ENCODE assay signal across 24 mouse cellular contexts in genomic region chr4:49099448-49099847, GRCm38 (mm10). TPM values are rescaled to one million over a fixed set of nuclear protein-coding genes. Genes with fewer than 3 reads are reported as not detected.
A peak's percentile ranks its signal among the peaks of the same experiment; 100 is the strongest.
DNase-seq lines count a peak whose midpoint lies in the region; ATAC-seq and TF ChIP-seq lines count a peak whose summit lies in the region.
"Had no signal": no experiment of that assay in that cellular context is flagged by ENCODE, and none has a peak within 500 bp of the region (broad histone marks: within the 10 kb centered on the region; RNA-seq: fewer than 3 reads in every experiment).

No protein-coding gene starts in this region.

- TF ChIP-seq EP300 in liver, postnatal 0 days (IDR thresholded peaks at IDR 0.05; ENCODE audit: low read depth) = no peak

- TF ChIP-seq POLR2A in kidney, adult 2 months (IDR thresholded peaks at IDR 0.05; ENCODE audit: low read depth, low read length) = no peak

- H3K36me3 ChIP-seq in kidney, adult 2 months (ENCODE audit: control insufficient read depth, insufficient read depth, low read length) = no peaks in the 10 kb centered on the region
- no peaks in the 10 kb centered on the region for H3K36me3 ChIP-seq in kidney, embryonic 15.5 days
- no peaks in the 10 kb centered on the region for H3K36me3 ChIP-seq in liver, postnatal 0 days (replicated peaks; ENCODE audit: insufficient read depth, low read length)
- H3K36me3 ChIP-seq: embryonic facial prominence, embryonic 10.5 days; embryonic facial prominence, embryonic 12.5 days; forebrain, embryonic 15.5 days; G1E had no signal

- no peak overlapping the region for H3K9ac ChIP-seq in kidney, embryonic 15.5 days
- H3K9ac ChIP-seq in liver, postnatal 0 days (replicated peaks) = no peak overlapping the region
- H3K9ac ChIP-seq: embryonic facial prominence, embryonic 12.5 days; forebrain, embryonic 13.5 days; forebrain, embryonic 15.5 days had no signal

- H3K4me2 ChIP-seq in kidney, embryonic 15.5 days = no peak overlapping the region
- H3K4me2 ChIP-seq in liver, postnatal 0 days (ENCODE audit: low read depth, low read length) = no peak overlapping the region
- H3K4me2 ChIP-seq: embryonic facial prominence, embryonic 12.5 days; forebrain, embryonic 13.5 days; forebrain, embryonic 15.5 days had no signal

- WGBS in kidney, adult 2 months = 35% methylated on average over 2 of the region's 2 CpGs
- 55% methylated on average over 2 of the region's 2 CpGs for WGBS in kidney, embryonic 15.5 days
- 44% methylated on average over 2 of the region's 2 CpGs for WGBS in liver, postnatal 0 days (ENCODE audit: insufficient replicate concordance)

- H3K4me1 ChIP-seq in kidney, adult 2 months (ENCODE audit: control insufficient read depth, insufficient read depth, low read length) = no peaks in the 10 kb centered on the region
- no peaks in the 10 kb centered on the region for H3K4me1 ChIP-seq in kidney, embryonic 15.5 days
- H3K4me1 ChIP-seq in liver, postnatal 0 days (ENCODE audit: insufficient read depth) = no peaks in the 10 kb centered on the region
- H3K4me1 ChIP-seq: embryonic facial prominence, embryonic 10.5 days; embryonic facial prominence, embryonic 12.5 days had no signal

- no peak for TF ChIP-seq CTCF in kidney, adult 2 months (conservative IDR thresholded peaks at IDR 0.05; ENCODE audit: insufficient read depth, insufficient read length, low read depth, low read length)
- TF ChIP-seq CTCF in liver, postnatal 0 days (IDR thresholded peaks at IDR 0.05; ENCODE audit: low read depth) = no peak

- peak; percentile 10 for DNase-seq in kidney, adult 2 months
- no peak for DNase-seq in kidney, postnatal 10 days
- DNase-seq in kidney, adult 11 months = no peak
- DNase-seq in liver, postnatal 0 days = no peak
- no peak for DNase-seq in liver
- DNase-seq: adrenal gland, adult 8-10 months; adrenal gland, postnatal 14 days; adrenal gland, postnatal 36 days; B cell, adult 2 months; cerebellum, adult 11-12 months; cerebellum, adult 2 months; cerebellum, adult 9-10 months; cerebellum, postnatal 10 days; cerebellum, postnatal 25 days had no signal

- H3K4me3 ChIP-seq in kidney, adult 2 months (ENCODE audit: insufficient read depth, low read depth, low read length) = no peak overlapping the region
- no peak overlapping the region for H3K4me3 ChIP-seq in kidney, embryonic 15.5 days (replicated peaks)
- no peak overlapping the region for H3K4me3 ChIP-seq in liver, postnatal 0 days (ENCODE audit: low read depth, low read length)
- H3K4me3 ChIP-seq: embryonic facial prominence, embryonic 10.5 days; embryonic facial prominence, embryonic 12.5 days; forebrain, embryonic 13.5 days; forebrain, embryonic 15.5 days had no signal

- H3K9me3 ChIP-seq in kidney, embryonic 15.5 days (replicated peaks) = no peaks in the 10 kb centered on the region
- H3K9me3 ChIP-seq in liver, postnatal 0 days (ENCODE audit: low read length) = no peaks in the 10 kb centered on the region
- H3K9me3 ChIP-seq: embryonic facial prominence, embryonic 10.5 days; embryonic facial prominence, embryonic 12.5 days; forebrain, embryonic 13.5 days; forebrain, embryonic 15.5 days; G1E had no signal

- 0 out of 2 replicates have a peak, but pooled peaks have one; percentile 25 for ATAC-seq in kidney, embryonic 15.5 days (replicated peaks; ENCODE audit: low FRiP score)
- ATAC-seq in liver, postnatal 0 days = peak; percentile 94
- ATAC-seq: activated CD4-positive, CD25-positive, alpha-beta regulatory T cell, adult 4 months; CD4-positive, CD25-positive, alpha-beta regulatory T cell, adult 4 months; forebrain, embryonic 13.5 days; forebrain, embryonic 15.5 days; Patski had no signal

- no peaks in the 10 kb centered on the region for H3K27me3 ChIP-seq in kidney, adult 2 months (replicated peaks; ENCODE audit: control insufficient read depth, insufficient read depth, low read length)
- H3K27me3 ChIP-seq in kidney, embryonic 15.5 days = no peaks in the 10 kb centered on the region
- no peaks in the 10 kb centered on the region for H3K27me3 ChIP-seq in liver, postnatal 0 days (ENCODE audit: insufficient read depth, low read length)
- H3K27me3 ChIP-seq: CH12.LX; embryonic facial prominence, embryonic 12.5 days; forebrain, embryonic 13.5 days; forebrain, embryonic 15.5 days; Patski had no signal

- no peak overlapping the region for H3K27ac ChIP-seq in kidney, adult 2 months (ENCODE audit: insufficient read depth, low read depth, low read length)
- no peak overlapping the region for H3K27ac ChIP-seq in kidney, embryonic 15.5 days
- H3K27ac ChIP-seq in liver, postnatal 0 days (ENCODE audit: low read depth) = peak overlapping the region; percentile 63; the same call in 1 of the 2 replicates
- H3K27ac ChIP-seq: embryonic facial prominence, embryonic 10.5 days; embryonic facial prominence, embryonic 12.5 days; forebrain, embryonic 13.5 days; forebrain, embryonic 15.5 days had no signal

RNA-seq across cellular contexts. Expression of gene Plppr1, which starts 40.4 kb away (rescaled TPM):
- polyA plus RNA-seq in kidney, adult 2 months (2012; rRNA removed) = 0.77 and 0.88 TPM in 2 replicates
- 5.0 and 5.6 TPM in 2 replicates for polyA plus RNA-seq in kidney, embryonic 15.5 days (2015; fragmentation: Nextera tagmentation; extraction: Ambion mirVana)
- 5.0 and 5.8 TPM in 2 replicates for polyA plus RNA-seq in liver, postnatal 0 days (2015; fragmentation: Nextera tagmentation; extraction: Ambion mirVana)
- polyA plus RNA-seq: G1E had no signal
